Mouse (Mus musculus) spleen, postnatal 14 days (tissue): Measurements from ENCODE around the gene Enpp1.
"Not testable (repeated sequence)": the region's sequence is repeated elsewhere in the genome, so short reads cannot be mapped to it uniquely, and the experiment has no call there.

Experiments used
- DNase-seq, 2 experiments: peaks; one replicate each; pipeline ENCODE4 v3.0.0; 2021 to 2022; ENCODE audit warnings: low spot score in 2 of 2

The Enpp1 gene

DNA sequence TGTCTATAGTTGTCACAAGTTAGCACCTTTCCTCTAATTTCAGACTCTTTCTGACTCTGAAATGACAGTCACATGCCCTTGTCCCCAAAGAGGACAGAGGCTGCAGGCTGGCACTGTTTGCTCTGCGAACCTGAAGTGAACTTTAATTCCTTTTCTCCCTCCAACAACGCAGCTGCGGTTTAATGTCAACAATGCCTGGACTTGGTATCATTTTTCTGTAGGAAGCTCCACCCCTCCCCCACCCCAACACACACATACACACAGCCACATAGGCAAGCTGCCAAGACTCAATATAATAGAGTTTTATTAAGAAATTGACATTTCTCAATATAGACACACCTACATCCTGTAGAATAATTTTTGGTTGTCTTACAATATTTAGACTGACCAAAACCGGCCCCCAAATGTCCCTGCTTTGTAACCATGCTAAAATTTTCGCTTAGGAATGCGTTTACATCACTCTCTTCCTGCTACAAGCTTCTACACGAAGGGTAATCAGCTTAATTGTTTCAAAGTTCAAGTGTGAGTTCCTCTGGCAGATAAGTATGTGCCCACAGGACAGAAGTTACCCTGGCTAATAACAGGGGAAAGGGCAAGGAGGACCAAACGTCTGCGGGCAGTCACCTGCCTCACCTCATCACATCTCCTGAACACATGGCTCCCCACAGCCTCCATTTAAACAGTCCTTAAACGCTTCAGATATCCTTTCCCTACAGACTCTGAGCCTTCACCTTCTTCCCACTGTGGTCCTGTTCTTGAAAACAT is 73.5 kb downstream of the Enpp1 start:
- no peak for DNase-seq

DNA sequence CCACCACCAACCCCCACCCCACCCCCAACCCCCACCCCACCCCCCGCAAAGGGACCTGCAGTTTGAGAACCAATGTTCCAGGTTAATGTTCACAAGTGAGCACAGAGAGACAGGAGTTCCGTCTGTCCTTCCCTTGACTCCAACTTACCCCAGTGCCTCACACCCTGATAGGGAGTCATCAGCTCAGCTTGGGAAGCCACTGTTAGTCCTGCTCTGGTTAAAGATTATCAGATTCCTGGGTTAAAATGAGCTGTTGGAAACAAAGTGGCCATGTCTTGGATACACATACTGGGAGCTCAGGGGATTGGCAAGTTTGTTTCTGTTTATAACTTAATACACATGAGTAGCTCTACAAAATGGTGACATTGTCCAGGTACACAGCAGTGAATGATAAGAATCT is 75.0 kb downstream of the Enpp1 start:
- DNase-seq: no peak

DNA sequence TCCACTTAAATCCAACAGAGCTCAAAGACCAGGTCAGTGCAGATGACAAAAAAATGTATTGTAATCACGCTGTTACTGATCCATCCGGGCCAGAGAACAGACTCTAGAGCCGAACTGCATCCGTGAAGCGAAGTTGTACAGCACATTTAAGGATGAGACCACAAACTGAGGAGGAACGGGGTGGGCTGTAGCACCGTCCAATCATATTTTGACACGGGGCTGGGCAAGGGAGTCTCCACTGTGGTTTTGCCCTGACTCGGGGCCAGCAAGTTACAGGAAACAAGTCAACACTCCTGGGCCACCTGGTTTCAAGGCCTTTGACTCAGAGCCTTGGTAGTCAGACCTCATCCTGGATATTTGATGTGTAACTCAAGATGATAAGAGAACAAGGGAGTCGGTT is 76.1 kb downstream of the Enpp1 start:
- no peak for DNase-seq

DNA sequence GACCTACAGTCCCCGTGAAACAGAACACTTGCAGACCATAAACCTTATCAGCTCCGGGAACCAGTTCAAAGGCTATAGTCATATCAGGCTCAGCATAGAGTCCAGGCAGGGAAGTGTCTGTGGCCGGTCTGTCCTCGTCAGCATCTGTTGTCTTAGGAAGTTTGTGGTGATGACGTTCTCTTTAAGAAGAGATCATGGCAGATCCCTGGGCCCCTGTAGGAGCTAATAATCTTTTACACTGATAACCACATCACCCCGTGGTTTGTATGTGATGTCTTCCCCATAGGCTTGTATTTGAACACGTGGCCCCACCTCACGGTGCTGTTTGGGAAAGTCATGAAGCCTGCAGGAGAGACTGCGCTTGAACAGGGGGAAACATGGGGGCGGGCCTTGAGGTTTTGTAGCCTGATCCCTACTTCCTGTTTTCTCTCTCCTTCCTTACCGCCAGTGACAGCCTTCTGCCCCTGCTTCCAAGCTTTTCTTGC is 76.6 kb downstream of the Enpp1 start:
- no peak for DNase-seq

DNA sequence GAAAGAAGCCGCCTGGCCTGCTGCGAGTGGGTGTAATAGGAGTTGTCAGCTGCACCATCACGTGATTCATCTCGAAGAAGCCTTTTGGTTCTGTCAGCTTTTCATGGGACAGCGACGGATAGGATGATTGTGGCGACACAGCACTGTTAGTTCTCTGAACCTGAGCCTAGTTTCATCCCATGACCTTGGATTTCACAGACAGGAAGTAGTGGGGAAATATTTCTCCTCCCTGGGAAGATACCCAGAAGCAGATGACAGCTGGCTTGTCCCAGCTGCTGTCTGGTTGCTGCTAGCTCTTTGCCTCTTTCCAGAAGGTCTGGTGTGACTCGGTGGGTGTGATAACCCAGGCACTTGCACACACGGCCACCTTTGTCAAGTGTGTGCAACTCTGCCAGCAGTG is 77.7 kb downstream of the Enpp1 start:
- DNase-seq: no peak

DNA sequence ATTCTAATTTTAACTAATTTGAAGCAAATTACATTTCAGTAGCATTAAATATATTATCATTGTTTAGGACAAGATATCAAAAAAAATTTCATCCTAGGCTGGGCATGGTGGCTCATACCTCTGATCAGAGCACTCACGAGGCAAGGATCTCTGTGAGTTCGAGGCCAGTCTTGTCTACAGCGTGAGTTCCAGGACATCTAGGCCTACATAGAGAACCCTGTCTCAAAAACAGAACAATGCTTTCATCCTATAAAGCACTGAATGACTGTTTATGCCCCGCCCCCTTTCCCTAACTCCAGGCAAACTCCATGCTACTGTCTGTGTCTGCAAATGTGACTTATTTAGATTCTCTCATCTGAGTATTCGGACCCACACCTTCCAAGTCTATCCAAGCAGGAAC is 80.8 kb downstream of the Enpp1 start:
- no peak for DNase-seq

DNA sequence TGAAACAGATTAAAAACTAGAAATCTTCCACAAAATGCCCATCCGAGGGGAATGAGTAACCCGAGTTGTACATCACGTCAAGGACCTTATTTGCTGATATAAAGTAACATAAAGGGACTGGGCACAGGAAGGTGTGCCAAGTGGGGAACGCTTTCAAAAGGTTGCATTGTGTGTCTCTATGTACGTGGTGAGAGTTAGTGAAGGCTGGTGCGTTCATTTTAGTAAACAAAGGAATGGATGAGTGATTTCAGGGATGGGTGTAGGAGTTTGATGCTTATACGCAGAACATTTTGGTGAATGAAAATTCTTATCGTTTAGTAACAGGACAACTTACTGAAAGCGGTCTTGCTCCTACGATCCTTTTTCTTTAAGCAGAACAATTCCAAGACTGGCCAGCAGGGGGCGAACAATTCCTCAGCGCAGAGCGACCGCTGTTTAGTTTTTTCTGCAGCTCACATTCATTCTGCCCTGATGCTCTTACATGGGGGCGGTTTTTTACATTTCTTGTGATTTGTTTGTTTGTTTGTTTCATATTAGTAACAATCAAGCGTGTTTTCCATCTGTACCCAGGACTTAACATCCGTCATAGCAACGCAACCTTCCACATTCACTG is 81.4 kb downstream of the Enpp1 start:
- peak; percentile 25 to 57 for DNase-seq

DNA sequence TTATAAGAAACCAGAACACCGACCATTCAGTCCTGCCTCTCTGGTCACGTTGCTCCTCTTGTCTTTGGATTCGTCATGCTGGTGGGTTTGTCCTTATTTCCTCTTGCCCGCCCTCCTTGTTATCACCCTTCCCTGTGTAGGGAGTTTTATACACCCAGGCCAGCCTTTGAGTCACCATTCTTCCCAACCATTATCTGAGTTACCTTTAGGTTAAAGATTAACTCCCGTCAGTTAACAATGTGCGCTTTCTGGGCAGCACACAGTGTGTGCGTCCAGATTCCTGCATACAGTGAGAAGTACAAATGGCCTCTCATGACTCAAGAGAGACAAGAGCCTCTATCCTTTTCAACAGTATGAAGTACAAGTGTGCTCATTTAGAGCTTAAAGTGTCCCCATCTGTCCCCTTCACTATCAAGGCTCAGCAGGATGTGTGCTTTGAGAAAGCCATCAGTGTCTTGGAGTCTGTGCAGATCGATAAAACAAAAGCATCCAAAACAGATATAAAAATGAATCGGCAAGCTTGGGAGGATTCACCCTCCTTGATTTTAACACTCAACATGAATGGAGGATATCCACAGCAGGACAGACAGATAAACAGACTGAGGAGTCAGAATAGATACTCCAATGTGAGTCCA is 82.8 kb downstream of the Enpp1 start:
- DNase-seq: no peak

DNA sequence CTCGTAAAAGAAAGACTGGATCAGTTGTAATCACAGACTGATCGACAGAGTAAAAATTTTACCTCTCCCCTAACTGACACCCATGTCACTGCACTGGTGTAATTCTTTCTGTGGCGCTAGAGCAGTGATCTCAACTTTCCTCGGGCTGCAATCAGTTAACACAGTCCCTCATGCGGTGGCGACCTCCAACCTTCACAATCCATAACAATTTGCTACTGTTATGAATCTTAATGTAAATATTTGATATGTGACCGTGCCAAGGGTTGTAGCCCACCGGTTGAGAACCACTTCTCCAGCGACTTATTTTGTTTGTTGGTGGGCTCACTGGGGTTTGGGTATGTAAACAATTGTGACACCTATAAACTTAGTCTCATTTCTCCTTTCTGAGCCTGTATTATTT is 83.5 kb downstream of the Enpp1 start:
- no peak for DNase-seq

DNA sequence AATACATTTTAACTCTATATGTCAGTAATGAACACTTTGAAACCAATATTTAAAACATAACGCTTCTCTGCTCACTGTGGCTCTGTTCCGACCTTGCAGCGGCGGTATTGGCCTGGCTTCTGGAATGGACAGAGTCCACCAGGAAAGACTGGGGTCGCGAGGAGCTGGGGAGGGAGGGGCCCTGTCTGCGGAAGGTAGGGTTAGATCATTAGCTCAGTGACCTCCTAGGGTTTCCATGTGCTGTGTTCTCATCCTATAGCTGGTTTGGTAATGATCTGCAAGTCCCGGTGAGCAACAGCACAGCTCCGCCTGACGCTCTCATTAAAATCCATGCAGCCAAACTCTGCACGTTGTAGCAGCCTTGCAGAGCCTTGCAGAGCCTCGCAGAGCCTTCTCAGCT is 84.7 kb downstream of the Enpp1 start:
- DNase-seq: no peak

DNA sequence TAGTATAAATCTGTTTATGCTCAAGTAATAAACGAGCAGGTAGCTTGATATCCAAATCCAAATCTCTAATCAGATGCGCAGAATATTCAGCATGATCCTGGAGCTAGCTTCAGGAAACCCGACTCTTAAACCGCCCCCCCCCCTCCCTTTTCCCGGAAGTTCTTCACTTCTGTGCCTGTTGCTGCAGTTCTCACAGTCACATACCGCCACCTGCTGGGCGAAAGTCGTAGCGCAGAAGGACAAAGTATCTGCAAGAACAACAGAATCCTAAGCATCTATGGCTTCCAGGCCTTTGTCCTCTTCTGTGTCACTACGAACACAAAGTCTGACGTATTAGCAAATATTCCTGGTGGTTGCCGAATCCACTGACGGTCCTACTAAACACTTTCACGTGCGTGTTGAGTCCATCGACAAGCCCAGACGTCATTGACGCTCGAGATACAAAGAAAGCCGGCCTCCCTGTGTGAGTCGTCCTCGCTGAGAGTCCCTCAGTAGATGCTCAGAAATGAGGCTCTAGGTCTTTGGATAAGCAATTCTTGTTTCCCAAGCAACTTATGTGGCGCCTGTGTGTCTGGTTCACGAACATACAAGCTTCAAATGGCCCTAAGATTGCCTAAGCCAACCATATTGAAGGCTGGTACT is 86.8 kb downstream of the Enpp1 start:
- DNase-seq: peak; percentile 39 to 67

DNA sequence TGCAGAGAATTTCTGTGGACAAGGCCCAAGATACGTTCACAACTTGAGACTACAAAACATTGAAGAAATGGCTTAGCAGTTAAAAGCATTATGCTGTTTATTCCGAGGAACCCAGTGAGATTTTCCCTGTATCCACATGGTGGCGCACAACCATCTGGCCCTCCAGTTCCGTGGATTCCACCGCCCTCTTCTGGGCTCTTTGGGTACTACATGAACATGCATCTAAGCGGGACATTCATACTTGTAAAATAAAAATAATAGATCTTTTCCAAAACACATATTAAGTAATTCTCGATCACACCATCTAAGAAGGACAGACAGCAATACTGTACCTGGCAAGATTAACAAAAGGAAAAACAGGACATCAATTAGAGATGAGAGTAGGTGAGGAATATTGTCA is 89.4 kb downstream of the Enpp1 start:
- DNase-seq: peak; percentile 49 to 76

DNA sequence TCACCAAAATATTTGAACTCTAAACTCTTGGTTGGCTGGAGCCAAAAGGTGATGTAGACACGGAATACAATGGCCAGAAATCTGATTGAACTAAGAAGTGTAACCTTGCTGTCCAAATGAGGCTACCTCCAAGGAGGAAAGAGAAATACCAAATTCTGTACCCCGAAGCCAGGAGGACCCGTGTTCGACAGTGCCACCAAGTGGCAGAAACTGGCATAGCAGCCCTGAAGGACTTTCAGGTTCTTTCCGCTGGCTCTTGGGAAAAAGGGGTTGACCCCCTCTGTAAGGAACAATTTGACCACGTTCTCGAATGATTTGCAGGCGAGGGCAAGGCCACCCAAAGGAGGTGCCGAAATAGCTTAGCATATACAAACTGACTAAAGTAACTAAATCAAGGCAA is 90.4 kb downstream of the Enpp1 start:
- peak in 1 of 2 experiments; percentile 40 for DNase-seq

DNA sequence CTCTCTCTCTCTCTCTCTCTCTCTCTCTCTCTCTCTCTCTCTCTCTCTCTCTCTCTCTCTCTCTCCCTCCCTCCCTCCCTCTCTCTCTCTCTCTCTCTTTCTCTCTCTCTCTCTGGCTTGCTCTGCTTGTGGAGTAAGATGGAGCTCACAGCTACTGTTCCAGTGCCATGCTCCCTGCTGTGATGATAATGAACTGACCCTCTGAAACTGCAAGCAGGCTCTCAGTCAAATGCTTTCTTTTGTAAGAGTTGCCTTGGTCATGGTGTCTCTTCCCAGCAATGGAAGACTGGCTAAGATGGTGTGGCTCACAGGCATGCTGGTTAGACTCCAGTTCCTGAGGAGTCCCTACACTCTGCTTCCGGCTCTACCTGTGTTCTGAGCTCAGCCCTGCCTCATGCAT is 95.4 kb downstream of the Enpp1 start:
- DNase-seq: not testable (repeated sequence)

DNA sequence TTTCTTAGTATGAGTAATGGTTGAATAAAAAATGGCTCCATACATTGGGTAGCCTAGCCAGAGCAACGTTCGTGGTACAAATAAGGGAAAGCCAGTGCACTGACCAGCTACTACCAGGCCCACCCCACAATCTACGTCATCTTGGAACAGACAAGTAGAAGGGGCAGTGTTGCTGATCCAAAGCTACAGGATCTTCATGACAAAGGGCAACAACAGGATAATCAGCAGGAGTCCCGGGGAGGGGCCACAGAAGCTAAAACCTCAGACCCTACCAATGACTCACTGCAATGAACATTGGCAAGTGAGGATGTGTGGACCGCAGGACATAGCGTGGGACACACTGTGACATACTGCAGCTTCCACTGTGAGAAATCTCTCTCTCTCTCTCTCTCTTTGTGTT is 96.2 kb downstream of the Enpp1 start:
- no peak for DNase-seq

DNA sequence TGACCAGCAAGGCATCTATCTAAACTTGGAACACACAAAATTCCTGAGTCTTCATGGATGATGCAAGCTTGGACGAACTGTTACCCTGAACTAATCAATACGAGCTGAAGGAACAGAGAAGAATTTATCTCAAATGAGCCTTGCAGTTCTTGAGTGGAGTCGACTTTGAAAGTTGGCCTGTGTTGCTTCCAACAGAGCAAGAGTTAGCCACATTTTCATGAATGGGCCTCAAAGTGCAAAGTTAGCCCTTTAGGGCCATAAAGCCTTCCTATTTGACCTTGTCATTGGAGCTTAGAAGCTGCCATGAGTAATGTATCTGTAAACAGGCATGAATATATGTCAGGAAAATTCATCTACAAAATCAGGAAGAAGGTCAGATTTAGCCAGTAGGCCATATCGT is 97.2 kb downstream of the Enpp1 start:
- DNase-seq: no peak

DNA sequence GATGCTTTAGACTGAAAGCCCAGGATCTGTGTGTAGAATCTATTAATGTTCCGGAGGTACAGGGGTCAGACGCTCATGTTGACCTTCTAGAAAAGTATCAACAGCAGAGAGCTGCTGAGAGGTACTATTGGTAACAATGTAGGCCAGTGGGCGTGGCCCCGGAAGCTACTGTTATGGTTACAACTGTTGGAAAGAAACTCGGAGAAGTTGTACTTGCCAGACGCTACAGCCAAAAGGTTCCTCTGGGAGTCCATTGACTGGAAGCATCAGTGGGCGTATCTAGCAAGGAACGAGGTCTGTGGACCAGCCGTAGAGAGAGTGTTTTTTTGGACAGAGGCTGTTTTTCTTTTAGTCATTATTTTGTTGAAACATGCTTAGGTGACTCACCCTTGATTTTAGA is 102.2 kb downstream of the Enpp1 start:
- no peak for DNase-seq

DNA sequence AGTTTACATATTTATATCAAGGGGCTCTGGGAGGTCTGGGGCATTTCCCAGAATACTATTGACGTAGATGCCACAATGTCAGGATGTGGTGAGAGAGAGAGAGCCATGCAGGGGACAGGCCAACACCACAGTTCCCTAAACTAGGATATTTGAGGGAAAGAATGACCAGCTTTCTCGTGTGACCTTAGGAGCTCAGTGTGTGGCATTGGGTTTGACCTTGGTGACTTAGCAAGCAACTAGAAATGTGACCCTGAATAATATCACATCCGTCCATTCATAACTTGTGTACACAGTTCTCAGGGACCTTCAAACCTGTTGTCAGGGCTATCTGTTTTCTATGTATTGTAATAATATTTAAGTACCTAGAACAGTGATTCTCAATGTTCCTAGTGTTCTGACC is 102.8 kb downstream of the Enpp1 start:
- DNase-seq: no peak

DNA sequence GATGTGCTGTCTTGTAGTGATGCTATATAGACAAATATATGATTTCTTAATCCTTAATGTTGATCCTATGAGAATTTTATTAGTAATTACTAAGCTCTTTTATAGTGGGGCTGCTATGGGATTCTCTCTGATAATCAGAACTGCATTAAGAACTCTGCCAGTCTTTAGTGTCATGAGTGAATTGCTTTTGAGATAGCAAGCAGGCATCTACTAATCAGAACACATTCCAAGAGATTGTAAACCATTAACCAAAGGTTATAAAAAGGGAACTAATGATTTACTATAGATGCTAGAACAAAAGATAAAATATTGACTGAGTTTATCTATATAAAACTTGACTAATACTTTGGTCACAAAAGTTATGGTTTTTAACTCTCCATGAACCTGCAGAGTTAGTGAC is 108.2 kb downstream of the Enpp1 start:
- DNase-seq: no peak

DNA sequence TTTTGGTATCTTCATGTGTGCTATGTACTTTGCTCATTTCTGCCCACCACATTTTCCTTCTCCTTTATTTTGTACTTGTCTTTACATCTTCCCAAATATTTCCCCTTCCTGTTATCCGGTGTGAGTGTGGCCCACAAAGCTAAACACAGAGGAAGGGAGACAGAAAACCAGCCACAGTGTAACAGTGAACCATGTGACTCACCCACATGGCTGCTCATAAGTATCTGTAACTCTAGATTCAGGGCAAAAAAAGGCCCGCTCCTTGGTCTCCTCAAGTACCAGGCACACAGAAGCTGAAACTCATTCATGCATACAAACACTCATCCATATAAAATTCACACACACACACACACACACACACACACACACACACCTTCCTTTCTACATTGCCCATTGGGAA is 108.9 kb downstream of the Enpp1 start:
- DNase-seq: no peak

DNA sequence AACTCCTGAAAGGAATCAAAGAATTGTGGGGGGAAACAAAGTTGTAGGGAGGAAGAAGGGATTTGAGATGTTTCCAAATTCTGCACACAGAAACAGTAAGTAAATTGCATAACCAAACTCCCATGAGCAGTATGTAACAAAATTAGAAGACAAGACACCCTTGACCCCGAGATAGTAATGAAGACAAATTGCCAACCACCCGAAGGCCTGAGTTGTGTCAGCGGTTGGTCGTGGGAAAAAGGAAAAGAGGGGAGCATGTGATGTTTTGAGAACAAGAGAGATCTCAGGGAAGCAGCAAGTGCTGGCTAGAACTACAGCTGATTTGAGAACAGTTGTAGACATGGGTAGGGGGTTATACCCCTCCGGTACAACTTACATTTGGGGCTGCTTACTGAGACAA is 112.2 kb downstream of the Enpp1 start:
- no peak for DNase-seq

DNA sequence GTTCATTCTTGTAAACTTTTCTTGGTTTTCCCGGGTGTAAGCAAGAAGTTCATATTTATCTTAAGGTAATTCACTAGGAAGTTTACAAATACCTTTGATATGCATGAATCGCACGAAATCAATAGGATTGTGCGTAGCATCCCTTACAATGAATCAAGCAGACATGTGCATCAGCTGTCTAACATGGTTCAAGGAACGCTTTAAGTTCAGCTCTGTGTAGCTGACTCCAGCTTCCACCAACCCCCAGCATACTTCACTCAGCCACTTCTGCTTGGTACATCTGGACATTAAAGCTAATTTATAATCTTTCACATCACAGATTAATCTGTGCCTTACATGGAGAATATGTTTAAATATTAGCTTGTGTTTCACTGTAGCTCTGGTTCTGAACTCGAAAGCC is 113.3 kb downstream of the Enpp1 start:
- DNase-seq: no peak

DNA sequence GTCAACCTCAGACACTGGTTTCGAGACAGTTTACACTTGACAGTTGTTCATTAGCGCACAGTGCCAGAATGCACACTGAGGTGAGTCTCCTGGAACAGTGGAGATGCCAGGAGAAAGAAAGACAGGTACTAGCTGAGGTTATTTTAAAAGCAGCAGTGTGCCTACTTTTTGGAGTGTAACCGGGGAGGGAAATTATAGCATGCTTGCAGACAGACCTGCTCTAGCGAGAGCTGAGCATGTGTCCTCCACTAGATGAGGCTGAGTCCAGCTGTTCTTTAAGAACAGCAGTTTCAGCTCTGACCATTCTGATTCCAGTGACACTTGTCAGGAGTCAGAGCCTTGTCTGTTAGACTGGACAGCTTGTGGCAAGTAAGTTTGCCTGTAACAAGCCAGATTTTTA is 114.2 kb downstream of the Enpp1 start:
- DNase-seq: no peak
